Mouse (Mus musculus): ENCODE results near the gene Rbp7. TPM values are rescaled to one million over a fixed set of nuclear protein-coding genes. Genes with fewer than 3 reads are reported as not detected.

The Rbp7 gene
- not detected for polyA plus RNA-seq (2017; shearing (Covaris generic))

DNA sequence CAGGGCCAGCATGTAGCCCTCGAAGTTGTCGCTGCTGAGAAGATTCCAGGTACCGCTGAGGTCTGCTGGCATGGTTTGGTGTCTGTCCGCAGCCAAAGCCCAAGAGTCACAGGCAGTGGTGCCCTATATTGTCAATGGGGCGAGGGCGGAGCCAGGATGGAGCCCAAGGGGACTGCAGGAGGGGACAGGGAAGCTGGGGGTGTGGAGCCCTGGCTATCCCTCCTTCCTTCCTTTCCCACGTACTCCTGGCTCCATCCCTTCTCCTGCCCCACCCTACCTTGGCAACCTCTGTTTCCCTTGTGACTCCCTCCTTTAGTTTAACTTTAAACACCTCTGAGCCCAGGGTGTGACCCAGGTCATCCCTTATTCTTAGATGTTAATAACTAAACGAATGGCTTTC, at the start of gene Rbp7:
Gene Rbp7 (minus strand): TSS at position 100 of the 400 bp plus-strand sequence.

DNA sequence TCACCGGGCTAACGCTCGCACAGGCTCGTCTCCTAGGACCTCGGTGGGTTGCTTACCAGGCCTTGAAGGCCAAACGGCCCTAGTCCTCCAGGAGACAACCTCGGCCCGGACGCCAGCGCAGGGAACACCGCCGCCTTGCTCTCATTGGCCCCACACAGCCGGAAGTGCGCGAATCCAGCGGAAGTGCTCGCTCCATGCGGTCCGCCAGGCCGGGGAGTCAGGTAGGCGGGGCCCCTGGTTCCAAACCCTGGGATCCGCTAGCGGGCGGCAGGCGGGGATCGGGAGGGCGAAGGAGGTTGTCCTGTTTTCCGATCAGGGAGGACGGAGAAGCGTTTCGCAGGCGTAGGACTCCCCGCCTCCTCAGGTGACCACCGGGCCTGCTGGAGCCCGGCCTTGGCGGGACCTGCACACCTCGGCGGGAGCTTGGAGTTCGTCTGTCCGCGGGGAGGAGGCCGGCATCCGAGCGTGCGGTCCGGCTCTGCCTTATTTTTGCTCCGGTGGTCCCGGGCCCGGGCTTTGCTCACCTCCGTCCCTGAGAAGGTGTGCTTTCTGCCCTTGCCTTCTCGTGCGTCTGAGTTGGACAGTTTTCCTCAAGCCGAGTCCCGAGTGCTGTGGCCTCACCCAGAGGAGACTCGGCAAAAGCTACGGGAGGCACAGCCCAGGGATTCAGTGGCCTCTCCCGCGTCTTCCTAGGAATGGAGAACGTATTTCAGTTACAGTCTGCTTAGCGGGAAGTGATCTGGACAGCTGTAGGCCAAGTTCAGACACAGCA, 30.5 kb upstream of the Rbp7 start, which contains the start of the genes Nmnat1 and Lzic:
Gene Nmnat1 (minus strand): TSS at position 150 of the 772 bp plus-strand sequence.
Gene Lzic (plus strand): TSS at position 177 of the 772 bp plus-strand sequence.

DNA sequence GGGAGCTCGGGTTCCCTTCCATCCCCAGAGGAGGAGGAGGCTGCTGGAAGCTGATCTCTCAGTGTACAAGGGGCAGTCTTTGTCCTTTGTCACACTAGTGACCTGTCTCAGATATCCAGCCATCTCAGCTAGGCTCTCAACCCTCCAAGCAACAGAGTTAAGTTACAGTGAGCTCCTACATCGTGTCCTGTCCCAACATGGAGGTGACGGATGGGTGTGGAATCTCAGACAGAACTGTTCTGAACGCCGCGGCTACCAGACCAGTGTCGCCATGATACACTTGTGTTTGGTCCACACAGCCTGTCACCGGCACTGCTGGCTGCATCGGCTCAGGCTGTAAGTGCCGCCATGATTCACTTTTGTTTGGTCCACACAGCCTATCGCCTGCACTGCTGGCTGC, 22.3 kb upstream of the Rbp7 start, which contains the start of gene Tmem274:
Gene Tmem274 (plus strand): TSS at position 301 of the 400 bp plus-strand sequence.

DNA sequence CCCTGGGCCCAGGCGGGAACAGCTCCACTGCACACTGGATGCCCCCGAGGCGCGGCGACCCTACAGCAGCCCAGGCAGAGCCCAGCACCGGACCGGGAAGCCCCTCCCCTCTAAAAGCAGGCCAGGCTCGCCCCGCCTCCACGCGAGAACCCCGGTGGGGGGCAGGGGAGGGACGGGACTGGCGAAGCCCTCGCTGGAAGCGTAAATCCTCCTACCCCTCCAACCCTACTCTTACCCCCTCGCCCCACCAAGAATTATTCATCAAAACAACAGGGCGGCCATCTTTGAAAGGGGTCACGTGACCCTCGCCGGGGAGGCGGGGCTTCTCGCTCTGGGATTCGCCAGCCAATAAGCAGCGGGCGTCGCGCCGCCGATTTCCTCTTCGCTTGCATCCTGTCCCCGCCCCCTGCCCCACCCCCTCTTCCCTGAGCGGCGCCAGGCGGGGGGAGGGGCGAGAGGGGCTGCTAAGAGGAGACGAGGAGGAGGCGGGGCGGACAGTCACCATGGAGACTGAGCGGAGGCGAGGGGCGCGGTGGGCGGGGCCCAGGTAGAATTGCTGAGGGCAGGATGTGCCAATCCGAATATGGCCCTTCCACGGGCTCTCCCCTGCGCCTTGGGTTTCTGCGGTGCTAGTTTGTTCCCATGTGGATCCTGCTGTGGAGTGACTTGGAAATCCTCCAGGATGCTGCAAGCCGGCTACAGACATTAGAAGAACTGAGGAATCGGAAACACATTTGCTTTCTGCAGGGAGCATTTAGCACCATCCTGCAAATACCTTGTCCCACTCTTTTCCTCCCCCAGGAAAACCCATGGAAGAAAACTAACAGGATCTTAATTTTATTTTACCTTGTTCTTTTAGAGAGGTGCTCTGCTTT, 28.2 kb downstream of the Rbp7 start, which contains the start of gene Ube4b:
Gene Ube4b (minus strand): TSS at position 425 of the 875 bp plus-strand sequence.

Other genes with a start within 250 kb of the Rbp7 start
- gene Kif1b, start 147.3 kb downstream of the Rbp7 start, polyA plus RNA-seq (2017; shearing (Covaris generic)), result 10 to 100 TPM; 20.1 to 28.2 TPM
- gene Ube4b, start 28.2 kb downstream of the Rbp7 start, polyA plus RNA-seq (2017; shearing (Covaris generic)), result 10 to 100 TPM; 41.8 to 44.5 TPM
- gene Tmem274, start 22.4 kb upstream of the Rbp7 start, polyA plus RNA-seq (2017; shearing (Covaris generic)), result under 1 TPM in 1 of 2 experiments, not detected in 1; 0.54 TPM
- 10 to 100 TPM in 1 of 2 experiments, 1 to 10 TPM in 1; 6.9 to 10.8 TPM for gene Nmnat1, start 30.2 kb upstream of the Rbp7 start, polyA plus RNA-seq (2017; shearing (Covaris generic))
- gene Lzic, start 30.3 kb upstream of the Rbp7 start, polyA plus RNA-seq (2017; shearing (Covaris generic)), result 10 to 100 TPM; 29.6 to 33.4 TPM
- 1 to 10 TPM; 3.3 to 4.8 TPM for gene Ctnnbip1, start 63.3 kb upstream of the Rbp7 start, polyA plus RNA-seq (2017; shearing (Covaris generic))
- gene Clstn1, start 131.5 kb upstream of the Rbp7 start, polyA plus RNA-seq (2017; shearing (Covaris generic)), result 10 to 100 TPM in 1 of 2 experiments, 1 to 10 TPM in 1; 9.3 to 28.7 TPM
- 100 to 1,000 TPM; 196 to 241 TPM for gene Pik3cd, start 247.6 kb upstream of the Rbp7 start, polyA plus RNA-seq (2017; shearing (Covaris generic))

Measured in activated CD4-positive, CD25-positive, alpha-beta regulatory T cell (primary cell).